Mouse (Mus musculus) hindbrain, embryonic 12.5 days (tissue): ENCODE data around the gene Eci1. TPM values are rescaled to one million over a fixed set of nuclear protein-coding genes. Genes with fewer than 3 reads are reported as not detected.

ENCODE experiments used
- ATAC-seq: fragments of 200-750 bp; cut with Nextera tagmentation; 2 replicates; pipeline ENCODE4 v1.8.0; 2017; ENCODE audit warnings: moderate TSS enrichment; ENCODE audit not compliant: low FRiP score
- H3K27ac ChIP-seq: fragments of 300-500 bp; sonication (generic); 2 replicates; pipeline ENCODE4 v1.5.1; 2016; ENCODE audit warnings: mild to moderate bottlenecking
- H3K27me3 ChIP-seq: fragments of 300-500 bp; sonication (generic); 2 replicates; pipeline ENCODE4 v1.6.1; 2016; ENCODE audit warnings: mild to moderate bottlenecking
- H3K36me3 ChIP-seq: fragments of 300-500 bp; sonication (generic); 2 replicates; pipeline ENCODE4 v1.6.1; 2016; ENCODE audit warnings: mild to moderate bottlenecking
- H3K4me1 ChIP-seq: fragments of 300-500 bp; sonication (generic); 2 replicates; pipeline ENCODE4 v1.6.1; 2016
- H3K4me2 ChIP-seq: fragments of 300-500 bp; sonication (generic); replicated peaks from 2 replicates; pipeline ENCODE4 v1.6.1; 2016; ENCODE audit warnings: mild to moderate bottlenecking
- H3K4me3 ChIP-seq: fragments of 300-500 bp; sonication (generic); 2 replicates; pipeline ENCODE4 v1.5.1; 2016; ENCODE audit warnings: mild to moderate bottlenecking
- H3K9ac ChIP-seq: fragments of 300-500 bp; sonication (generic); 2 replicates; pipeline ENCODE4 v1.6.1; 2016; ENCODE audit warnings: mild to moderate bottlenecking, moderate library complexity
- H3K9me3 ChIP-seq: fragments of 300-500 bp; sonication (generic); replicated peaks from 2 replicates; pipeline ENCODE4 v1.6.1; 2016; ENCODE audit warnings: mild to moderate bottlenecking
- WGBS: fragments of 180-500 bp; shearing (Covaris S2); methylation state at CpG from one replicate; pipeline ENCODE4 v1.1.7; 2016; 5-methylcytosine and 5-hydroxymethylcytosine counted together
- polyA plus RNA-seq: library from polyadenylated mRNA; unstranded; fragments of >200 nt; fragmentation: Nextera tagmentation; extraction: Ambion mirVana; gene quantifications from 2 replicates; pipeline ENCODE4 v1.2.1, GENCODE M21; 2016

The Eci1 gene
- polyA plus RNA-seq = 59.3 and 62.4 TPM in 2 replicates

- Histone ChIP-seq H3K27me3 (no peaks in the 10 kb centered on the region), H3K9me3 (no peaks in the 10 kb centered on the region), H3K4me2 (peak within 1 kb of the TSS; percentile 59), H3K27ac (peak within 1 kb of the TSS; percentile 93), H3K4me1 (peaks cover 4% of the 10 kb centered on the region), H3K4me3 (peak within 1 kb of the TSS; percentile 68), H3K36me3 (peaks cover 39% of the 10 kb centered on the region), H3K9ac (peak within 1 kb of the TSS; percentile 83)
- under 1% methylated on average over 48 of the region's 48 CpGs for WGBS
- ATAC-seq = peak; percentile 96
Observed at GRCm38 (mm10) chr17:24426471-24427169, at the start of gene Eci1. Eci1 (plus strand) TSS chr17:24426641.

GRCm38 (mm10) chr17:24378496-24378895 lies 47.9 kb upstream of the Eci1 start:
- ATAC-seq = no peak
- 99% methylated on average over 2 of the region's 2 CpGs for WGBS

GRCm38 (mm10) chr17:24383789-24384188 lies 42.7 kb upstream of the Eci1 start:
- Histone ChIP-seq H3K4me3 (no peak overlapping the region), H3K4me1 (no peaks in the 10 kb centered on the region), H3K27me3 (no peaks in the 10 kb centered on the region), H3K9me3 (no peaks in the 10 kb centered on the region), H3K27ac (no peak overlapping the region), H3K36me3 (peaks cover 63% of the 10 kb centered on the region), H3K9ac (no peak overlapping the region), H3K4me2 (no peak overlapping the region)
- 86% methylated on average over 8 of the region's 8 CpGs for WGBS
- ATAC-seq = no peak

More at GRCm38 (mm10) chr17:24378496-24378895, 47.9 kb upstream of the Eci1 start:
- no peaks in the 10 kb centered on the region for H3K27me3 ChIP-seq
- no peak overlapping the region for H3K9ac ChIP-seq
- H3K27ac ChIP-seq = no peak overlapping the region
- peaks cover 60% of the 10 kb centered on the region for H3K36me3 ChIP-seq
- no peaks in the 10 kb centered on the region for H3K9me3 ChIP-seq
- H3K4me2 ChIP-seq = no peak overlapping the region
- H3K4me1 ChIP-seq = no peaks in the 10 kb centered on the region
- H3K4me3 ChIP-seq = no peak overlapping the region

- ATAC-seq = no peak
- 86% methylated on average over 5 of the region's 5 CpGs for WGBS
- Histone ChIP-seq H3K4me1 (no peaks in the 10 kb centered on the region), H3K4me3 (no peak overlapping the region), H3K36me3 (peaks cover 56% of the 10 kb centered on the region), H3K9me3 (no peaks in the 10 kb centered on the region), H3K9ac (no peak overlapping the region), H3K27me3 (no peaks in the 10 kb centered on the region), H3K27ac (no peak overlapping the region), H3K4me2 (no peak overlapping the region)
Observed at GRCm38 (mm10) chr17:24388711-24389110, 37.7 kb upstream of the Eci1 start.

- H3K27me3 ChIP-seq = no peaks in the 10 kb centered on the region
- no peak for ATAC-seq
- no peak overlapping the region for H3K27ac ChIP-seq
- no peak overlapping the region for H3K4me2 ChIP-seq
- peaks cover 44% of the 10 kb centered on the region for H3K36me3 ChIP-seq
- no peaks in the 10 kb centered on the region for H3K4me1 ChIP-seq
- no peak overlapping the region for H3K4me3 ChIP-seq
- H3K9ac ChIP-seq = no peak overlapping the region
- no peaks in the 10 kb centered on the region for H3K9me3 ChIP-seq
- WGBS = 4% methylated on average over 2 of the region's 2 CpGs
Observed at GRCm38 (mm10) chr17:24389865-24390264, 36.6 kb upstream of the Eci1 start.

- H3K36me3 ChIP-seq = peaks cover 36% of the 10 kb centered on the region
- no peaks in the 10 kb centered on the region for H3K4me1 ChIP-seq
- no peaks in the 10 kb centered on the region for H3K9me3 ChIP-seq
- ATAC-seq = no peak
- H3K9ac ChIP-seq = no peak overlapping the region
- no peak overlapping the region for H3K27ac ChIP-seq
- H3K27me3 ChIP-seq = no peaks in the 10 kb centered on the region
- WGBS = 73% methylated on average over 8 of the region's 8 CpGs
- H3K4me2 ChIP-seq = no peak overlapping the region
- H3K4me3 ChIP-seq = no peak overlapping the region
Observed at GRCm38 (mm10) chr17:24391149-24391548, 35.3 kb upstream of the Eci1 start.

- ATAC-seq = no peak
- H3K9me3 ChIP-seq = no peaks in the 10 kb centered on the region
- no peaks in the 10 kb centered on the region for H3K4me1 ChIP-seq
- no peaks in the 10 kb centered on the region for H3K27me3 ChIP-seq
- no peak overlapping the region for H3K9ac ChIP-seq
- H3K4me3 ChIP-seq = no peak overlapping the region
- peaks cover 35% of the 10 kb centered on the region for H3K36me3 ChIP-seq
- 43% methylated on average over 4 of the region's 4 CpGs for WGBS
- H3K4me2 ChIP-seq = no peak overlapping the region
- H3K27ac ChIP-seq = no peak overlapping the region
Observed at GRCm38 (mm10) chr17:24393527-24393926, 32.9 kb upstream of the Eci1 start.

GRCm38 (mm10) chr17:24394456-24394855 lies 32.0 kb upstream of the Eci1 start:
- no peak for ATAC-seq
- 86% methylated on average over 7 of the region's 7 CpGs for WGBS
- Histone ChIP-seq H3K27ac (no peak overlapping the region), H3K9me3 (no peaks in the 10 kb centered on the region), H3K4me3 (no peak overlapping the region), H3K36me3 (peaks cover 38% of the 10 kb centered on the region), H3K4me1 (no peaks in the 10 kb centered on the region), H3K9ac (no peak overlapping the region), H3K4me2 (no peak overlapping the region), H3K27me3 (no peaks in the 10 kb centered on the region)

GRCm38 (mm10) chr17:24402371-24402770 lies 24.1 kb upstream of the Eci1 start:
- H3K4me1 ChIP-seq = no peaks in the 10 kb centered on the region
- no peak overlapping the region for H3K9ac ChIP-seq
- no peak for ATAC-seq
- H3K36me3 ChIP-seq = peaks cover 82% of the 10 kb centered on the region
- no peak overlapping the region for H3K4me2 ChIP-seq
- WGBS = 77% methylated on average over 3 of the region's 3 CpGs
- no peaks in the 10 kb centered on the region for H3K9me3 ChIP-seq
- no peaks in the 10 kb centered on the region for H3K27me3 ChIP-seq
- H3K27ac ChIP-seq = no peak overlapping the region
- no peak overlapping the region for H3K4me3 ChIP-seq

- WGBS = 92% methylated on average over 12 of the region's 12 CpGs
- Histone ChIP-seq H3K27me3 (no peaks in the 10 kb centered on the region), H3K4me1 (no peaks in the 10 kb centered on the region), H3K27ac (no peak overlapping the region), H3K4me2 (no peak overlapping the region), H3K4me3 (no peak overlapping the region), H3K9ac (no peak overlapping the region), H3K36me3 (peaks cover 78% of the 10 kb centered on the region), H3K9me3 (no peaks in the 10 kb centered on the region)
- no peak for ATAC-seq
Observed at GRCm38 (mm10) chr17:24407116-24407803, 19.2 kb upstream of the Eci1 start.

- peak; percentile 21 for ATAC-seq
- WGBS = 36% methylated on average over 22 of the region's 22 CpGs
- Histone ChIP-seq H3K27ac (peak overlapping the region; percentile 94), H3K4me2 (peak overlapping the region; percentile 98), H3K9ac (peak overlapping the region; percentile 69), H3K9me3 (no peaks in the 10 kb centered on the region), H3K27me3 (no peaks in the 10 kb centered on the region), H3K36me3 (peaks cover 45% of the 10 kb centered on the region), H3K4me3 (peak overlapping the region; percentile 87), H3K4me1 (peaks cover 32% of the 10 kb centered on the region)
Observed at GRCm38 (mm10) chr17:24413557-24414211, 12.8 kb upstream of the Eci1 start.

GRCm38 (mm10) chr17:24414230-24414976 lies 12.0 kb upstream of the Eci1 start, which contains the start of gene Rnps1:
Rnps1 (plus strand) TSS chr17:24414565.
- Histone ChIP-seq H3K27ac (peak within 1 kb of the TSS; percentile 94), H3K4me3 (peak within 1 kb of the TSS; percentile 87), H3K9me3 (no peaks in the 10 kb centered on the region), H3K4me2 (peak within 1 kb of the TSS; percentile 98), H3K4me1 (peaks cover 32% of the 10 kb centered on the region), H3K36me3 (peaks cover 45% of the 10 kb centered on the region), H3K27me3 (no peaks in the 10 kb centered on the region), H3K9ac (peak within 1 kb of the TSS; percentile 87)
- ATAC-seq = peak; percentile 94
- WGBS = under 1% methylated on average over 63 of the region's 64 CpGs
